Mouse (Mus musculus) ES-Bruce4 (cell line): Measurements from ENCODE around the gene Creb1. TPM values are rescaled to one million over a fixed set of nuclear protein-coding genes. Genes with fewer than 3 reads are reported as not detected.

Experiments used
- H3K27ac ChIP-seq: 2 replicates; pipeline ENCODE4 v1.5.1; 2012; ENCODE audit warnings: low read length, inconsistent platforms; ENCODE audit not compliant: insufficient read depth
- H3K27me3 ChIP-seq: 2 replicates; pipeline ENCODE4 v1.6.1; 2012; ENCODE audit warnings: mild to moderate bottlenecking, low read length, inconsistent platforms; ENCODE audit not compliant: control insufficient read depth, poor library complexity, insufficient read depth, severe bottlenecking
- H3K36me3 ChIP-seq: 2 replicates; pipeline ENCODE4 v1.6.1; 2012; ENCODE audit warnings: inconsistent platforms, mild to moderate bottlenecking, low read length, moderate library complexity; ENCODE audit not compliant: control insufficient read depth, poor library complexity, insufficient read depth, severe bottlenecking
- H3K4me1 ChIP-seq: one replicate; pipeline ENCODE4 v1.8.1; 2011; ENCODE audit warnings: low read length; ENCODE audit not compliant: control insufficient read depth, insufficient read depth
- H3K4me3 ChIP-seq: 2 replicates; pipeline ENCODE4 v1.5.1; 2011; ENCODE audit warnings: low read depth, mild to moderate bottlenecking, low read length
- H3K9ac ChIP-seq: 2 replicates; pipeline ENCODE4 v1.6.1; 2012; ENCODE audit warnings: low read depth, mild to moderate bottlenecking, inconsistent platforms; ENCODE audit not compliant: poor library complexity, severe bottlenecking
- H3K9me3 ChIP-seq: replicated peaks from 2 replicates; pipeline ENCODE4 v1.6.1; 2012; ENCODE audit warnings: mild to moderate bottlenecking, low read length, inconsistent platforms; ENCODE audit not compliant: control insufficient read depth, poor library complexity, insufficient read depth, severe bottlenecking
- CTCF ChIP-seq: IDR thresholded peaks from one replicate; pipeline ENCODE4 v1.8.1; 2011; ENCODE audit warnings: low read depth, low read length
- EP300 ChIP-seq: IDR thresholded peaks from 2 replicates; pipeline ENCODE4 v1.6.1; 2011; ENCODE audit warnings: low read depth, low read length; ENCODE audit not compliant: insufficient read depth
- POLR2A ChIP-seq: IDR thresholded peaks from one replicate; pipeline ENCODE4 v1.8.1; 2011; ENCODE audit warnings: low read length; ENCODE audit not compliant: insufficient read depth
- polyA plus RNA-seq: library from polyadenylated mRNA; stranded (reverse); fragments of >200 nt; gene quantifications from 2 replicates; pipeline ENCODE4 v1.2.4, GENCODE M21; 2011; ENCODE audit warnings: low read depth; ENCODE audit not compliant: missing spikeins, insufficient read depth, insufficient read length

Gene Creb1
- polyA plus RNA-seq, 1 experiment: 62.5 TPM

DNA sequence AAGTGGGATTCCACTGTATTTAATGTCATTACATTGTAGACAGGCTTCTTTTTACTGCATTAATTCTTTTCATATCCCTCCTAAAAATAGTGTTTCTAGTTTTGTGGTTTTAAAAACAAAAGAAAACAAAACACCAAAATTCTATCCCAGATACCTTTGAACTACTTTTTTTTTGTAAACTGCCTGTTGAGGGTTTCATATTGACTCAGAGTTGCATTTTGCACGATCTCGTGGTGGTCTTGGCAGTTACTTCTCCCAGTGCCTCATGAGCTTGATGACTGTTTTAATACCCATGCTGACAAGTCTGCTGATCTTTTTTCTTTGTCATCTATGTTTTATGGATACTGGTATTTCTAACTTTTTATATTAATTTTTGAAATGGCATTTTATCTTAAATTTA, 16.9 kb downstream of the Creb1 start:
- Histone ChIP-seq H3K4me1 (no peaks in the 10 kb centered on the region), H3K9ac (no peak overlapping the region), H3K9me3 (no peaks in the 10 kb centered on the region), H3K27ac (no peak overlapping the region), H3K4me3 (no peak overlapping the region), H3K27me3 (no peaks in the 10 kb centered on the region), H3K36me3 (no peaks in the 10 kb centered on the region; the same call in none of the 2 replicates)
- no peak for TF ChIP-seq CTCF
- no peak for TF ChIP-seq POLR2A
- TF ChIP-seq EP300: no peak

DNA sequence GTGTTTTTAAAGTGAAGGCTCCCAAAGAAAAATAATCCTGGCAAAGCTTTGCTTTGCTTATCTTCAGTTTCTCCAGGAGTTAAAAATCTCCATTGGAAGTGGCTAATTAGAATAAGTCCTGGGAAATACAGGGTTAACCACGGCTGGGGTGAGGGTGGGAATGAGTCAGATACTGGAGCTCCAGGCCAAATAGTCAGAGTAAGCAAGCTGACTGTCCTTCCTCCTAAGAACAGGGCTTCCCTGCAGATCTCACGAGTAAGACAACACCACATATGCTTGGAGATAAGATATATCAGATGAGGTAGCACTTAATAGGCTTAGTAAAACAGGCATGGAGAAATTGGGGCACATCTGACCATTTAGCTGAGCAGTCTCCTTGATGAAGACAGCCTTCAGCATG, 19.5 kb downstream of the Creb1 start:
- Histone ChIP-seq H3K36me3 (no peaks in the 10 kb centered on the region; the same call in none of the 2 replicates), H3K9me3 (no peaks in the 10 kb centered on the region), H3K27me3 (no peaks in the 10 kb centered on the region), H3K9ac (no peak overlapping the region), H3K4me1 (no peaks in the 10 kb centered on the region), H3K27ac (no peak overlapping the region), H3K4me3 (no peak overlapping the region)
- TF ChIP-seq EP300 (no peak), POLR2A (no peak), CTCF (no peak)

DNA sequence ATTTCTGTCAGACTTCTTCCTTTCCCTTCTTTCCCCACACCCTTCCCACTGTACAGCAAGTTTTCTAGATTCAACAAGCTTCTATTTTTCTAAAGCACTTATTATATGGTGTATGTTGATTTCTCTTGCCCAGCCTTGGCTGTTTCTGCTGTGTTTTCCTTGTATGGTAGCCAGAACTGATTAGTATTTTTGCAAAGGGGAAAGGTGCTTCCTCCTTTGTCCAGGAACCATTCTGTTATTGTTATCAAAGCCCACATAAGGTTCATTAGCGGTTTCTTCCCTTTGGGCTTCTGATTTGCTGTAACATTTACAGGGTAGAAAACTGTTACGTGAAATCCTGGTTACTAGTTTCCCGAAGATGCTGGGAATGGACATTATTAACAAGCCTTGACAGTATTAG, 27.7 kb downstream of the Creb1 start:
- H3K27ac ChIP-seq: no peak overlapping the region
- H3K4me1 ChIP-seq: no peaks in the 10 kb centered on the region
- no peak overlapping the region for H3K9ac ChIP-seq
- H3K9me3 ChIP-seq: no peaks in the 10 kb centered on the region
- TF ChIP-seq POLR2A (no peak), EP300 (no peak), CTCF (no peak)
- no peak overlapping the region for H3K4me3 ChIP-seq
- peaks cover 2% of the 10 kb centered on the region; the same call in 1 of the 2 replicates for H3K36me3 ChIP-seq
- H3K27me3 ChIP-seq: no peaks in the 10 kb centered on the region

DNA sequence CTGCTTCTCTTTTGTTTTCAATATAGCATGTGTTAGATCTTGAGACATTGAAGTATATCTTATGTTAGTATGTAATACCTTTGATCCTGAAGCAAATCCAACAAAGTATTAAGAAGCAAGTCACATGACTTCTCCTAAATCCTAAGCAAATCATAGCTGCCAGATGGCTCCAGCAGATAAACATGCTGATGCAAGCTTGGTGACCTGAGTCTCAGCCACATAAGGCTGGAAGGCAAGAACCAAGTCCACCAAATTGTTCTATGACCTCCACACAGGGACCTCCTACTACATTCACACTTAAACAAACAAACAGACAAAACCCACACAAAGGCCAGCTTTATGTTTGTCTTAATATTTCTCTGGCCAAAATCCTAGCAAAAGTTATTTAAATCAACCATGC, 35.8 kb downstream of the Creb1 start:
- Histone ChIP-seq H3K27ac (no peak overlapping the region), H3K4me1 (no peaks in the 10 kb centered on the region)

DNA sequence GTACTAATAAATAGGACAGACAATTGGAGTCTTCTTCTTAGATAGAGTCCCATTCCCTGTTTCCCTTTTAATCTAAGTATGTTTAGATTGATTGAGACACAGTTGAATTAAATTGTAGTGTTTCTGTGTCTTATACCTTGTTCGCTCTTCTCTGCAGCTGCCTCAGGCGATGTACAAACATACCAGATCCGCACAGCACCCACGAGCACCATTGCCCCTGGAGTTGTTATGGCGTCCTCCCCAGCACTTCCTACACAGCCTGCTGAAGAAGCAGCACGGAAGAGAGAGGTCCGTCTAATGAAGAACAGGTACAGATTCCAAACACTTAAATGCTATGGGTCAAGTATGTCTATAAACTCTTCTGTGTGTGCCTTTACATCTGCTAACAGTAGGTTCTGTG, 43.6 kb downstream of the Creb1 start:
- Histone ChIP-seq H3K9me3 (no peaks in the 10 kb centered on the region), H3K36me3 (peaks cover 2% of the 10 kb centered on the region; the same call in 1 of the 2 replicates), H3K9ac (no peak overlapping the region), H3K27me3 (no peaks in the 10 kb centered on the region), H3K4me3 (no peak overlapping the region), H3K27ac (peak overlapping the region; percentile 22), H3K4me1 (peaks cover 3% of the 10 kb centered on the region)
- TF ChIP-seq POLR2A (no peak), CTCF (no peak), EP300 (no peak)

More for the DNA sequence above, 35.8 kb downstream of the Creb1 start:
- Histone ChIP-seq H3K4me3 (no peak overlapping the region), H3K27me3 (no peaks in the 10 kb centered on the region), H3K9me3 (no peaks in the 10 kb centered on the region), H3K36me3 (peaks cover 3% of the 10 kb centered on the region; the same call in 1 of the 2 replicates), H3K9ac (no peak overlapping the region)
- TF ChIP-seq POLR2A (no peak), EP300 (no peak), CTCF (no peak)

DNA sequence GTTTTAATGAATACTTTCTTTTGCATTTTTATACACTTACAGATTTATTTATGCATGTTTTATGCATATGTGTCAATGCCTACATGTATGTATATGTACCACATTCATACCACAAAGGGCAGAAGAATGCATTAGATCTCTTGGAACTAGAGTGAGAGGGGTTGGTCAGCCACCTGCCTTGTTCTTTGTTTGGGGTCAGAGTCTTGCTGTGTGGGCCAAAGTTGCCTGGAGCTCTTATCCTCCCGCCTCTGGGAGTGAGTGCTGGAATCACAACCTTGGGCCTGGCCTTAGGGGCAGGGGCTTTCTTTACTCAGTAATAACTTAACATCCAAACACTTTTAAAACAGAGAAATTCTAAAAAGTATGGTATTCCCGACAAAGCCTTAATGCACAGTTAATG, 44.3 kb downstream of the Creb1 start:
- Histone ChIP-seq H3K9me3 (no peaks in the 10 kb centered on the region), H3K36me3 (peaks cover 2% of the 10 kb centered on the region; the same call in 1 of the 2 replicates), H3K27me3 (no peaks in the 10 kb centered on the region), H3K27ac (no peak overlapping the region), H3K9ac (no peak overlapping the region), H3K4me3 (no peak overlapping the region), H3K4me1 (peaks cover 3% of the 10 kb centered on the region)
- no peak for TF ChIP-seq CTCF
- peak; percentile 94 for TF ChIP-seq EP300
- no peak for TF ChIP-seq POLR2A
